Mouse (Mus musculus) layer of hippocampus, adult 9-10 months (tissue): Measurements from ENCODE around the gene Hbq1b.
"Not testable (repeated sequence)": the region's sequence is repeated elsewhere in the genome, so short reads cannot be mapped to it uniquely, and the experiment has no call there.

Experiments used
- DNase-seq: peaks from one replicate; pipeline ENCODE4 v3.0.0; 2022; ENCODE audit warnings: low spot score

Gene Hbq1b

DNA sequence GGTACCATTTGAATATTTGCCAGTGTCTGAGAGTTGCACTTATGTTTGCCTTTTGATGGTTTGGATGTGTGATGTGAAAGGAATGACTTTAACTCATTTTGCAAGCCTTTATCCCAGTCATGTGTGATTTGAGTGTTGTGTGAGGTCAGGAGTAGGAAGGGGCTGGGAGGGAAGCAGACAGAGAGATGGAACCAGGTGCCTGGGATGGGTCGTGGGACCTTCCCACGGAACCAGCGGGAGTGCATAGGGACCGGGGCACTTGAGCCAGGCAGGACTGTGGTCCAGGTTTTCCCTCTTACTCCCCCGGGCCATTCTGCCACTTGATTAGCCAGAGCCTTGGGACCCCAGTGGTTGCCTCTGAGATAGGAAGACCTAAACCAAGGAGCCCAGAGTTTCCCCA, 18.8 kb upstream of the Hbq1b start:
- no peak for DNase-seq

DNA sequence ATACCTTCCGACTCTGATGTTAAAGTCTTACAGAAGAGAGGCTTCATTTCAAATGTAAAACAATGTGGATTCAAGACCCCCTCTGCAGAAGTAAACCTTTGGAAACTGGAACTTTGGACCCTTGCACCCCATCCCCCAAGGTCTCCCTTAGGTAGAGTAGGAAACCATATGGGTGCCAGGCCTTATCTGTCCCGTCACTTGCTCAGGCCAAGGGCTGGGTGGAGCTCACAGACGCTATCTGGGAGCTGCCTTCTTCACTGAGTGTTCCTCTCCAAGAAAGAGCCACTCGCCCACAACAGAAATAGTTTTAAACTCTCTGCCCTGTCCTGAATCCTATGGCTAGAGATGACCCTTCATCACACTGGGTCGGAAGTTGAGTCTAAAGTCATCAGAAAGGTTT, 17.8 kb upstream of the Hbq1b start:
- no peak for DNase-seq

- DNase-seq, result no peak
These were observed 15.6 kb upstream of the Hbq1b start for GRCm38 (mm10) chr11:32271178-32271577.

DNA sequence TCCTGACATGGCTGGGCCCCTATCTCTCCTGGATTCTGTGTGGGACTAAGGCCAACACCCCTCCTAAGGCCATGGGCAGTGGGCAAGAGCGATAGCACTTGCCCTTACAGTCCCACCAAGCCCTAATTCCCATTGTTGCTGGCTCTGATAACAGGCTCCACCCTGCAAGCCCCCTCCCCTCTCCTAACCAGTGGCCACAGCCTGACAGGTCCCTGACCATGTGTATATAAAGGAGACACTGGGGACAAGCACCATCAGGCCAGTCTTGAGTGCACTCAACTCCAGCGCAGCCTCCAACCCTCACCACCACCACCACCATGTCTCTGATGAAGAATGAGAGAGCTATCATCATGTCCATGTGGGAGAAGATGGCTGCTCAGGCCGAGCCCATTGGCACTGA, 10.4 kb upstream of the Hbq1b start, which contains the start of gene Hba-x:
Hba-x (plus strand) TSS at position 54 of the 400 bp plus-strand sequence.
- DNase-seq, result no peak

- DNase-seq, result no peak
These were observed 8.9 kb upstream of the Hbq1b start for GRCm38 (mm10) chr11:32277736-32278457.

DNA sequence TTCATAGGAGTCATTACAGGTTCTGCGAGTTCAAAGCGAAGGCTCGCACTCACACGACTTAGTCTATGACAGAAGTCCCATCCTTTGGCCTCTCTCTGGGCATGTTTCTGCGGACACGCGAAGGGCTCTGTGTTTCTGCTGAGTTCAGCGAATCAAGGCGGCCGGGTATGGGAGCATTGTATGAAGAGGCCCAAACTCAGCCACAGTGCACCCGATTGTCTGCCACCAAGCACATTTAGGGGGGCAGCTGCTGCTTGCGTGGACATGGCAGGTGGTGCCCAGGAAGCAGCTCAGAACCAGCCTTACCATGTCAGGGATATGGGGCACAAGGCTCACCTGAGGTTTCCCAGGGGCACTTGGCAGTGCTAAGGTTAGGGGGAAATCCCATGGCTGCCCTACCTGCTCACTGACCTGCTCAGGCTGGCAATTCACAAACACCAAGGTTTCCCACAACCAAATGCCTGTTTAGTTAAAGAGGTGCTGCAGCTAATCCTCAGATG, 8.3 kb upstream of the Hbq1b start:
- DNase-seq, result no peak

DNA sequence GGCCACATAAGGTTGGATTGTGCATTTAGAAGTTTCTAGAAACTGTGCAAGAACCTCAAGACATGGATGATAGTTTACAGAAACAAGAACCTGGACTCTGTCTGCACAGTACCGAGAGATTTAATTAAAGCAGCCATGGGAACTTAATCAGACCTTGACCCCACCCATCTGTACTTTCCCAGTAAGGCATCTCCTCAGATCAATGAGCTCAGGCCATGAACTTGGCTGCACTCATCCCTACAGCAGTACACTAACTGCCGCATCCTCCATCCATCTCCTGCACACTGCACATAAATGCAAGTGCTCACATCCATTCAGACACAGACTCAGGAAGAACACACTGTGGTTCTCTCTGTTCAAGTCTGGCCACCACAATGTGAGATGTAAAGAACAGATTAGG, 6.1 kb upstream of the Hbq1b start:
- no peak for DNase-seq

- no peak for DNase-seq
These were observed 5.2 kb upstream of the Hbq1b start for GRCm38 (mm10) chr11:32281416-32282144.

DNA sequence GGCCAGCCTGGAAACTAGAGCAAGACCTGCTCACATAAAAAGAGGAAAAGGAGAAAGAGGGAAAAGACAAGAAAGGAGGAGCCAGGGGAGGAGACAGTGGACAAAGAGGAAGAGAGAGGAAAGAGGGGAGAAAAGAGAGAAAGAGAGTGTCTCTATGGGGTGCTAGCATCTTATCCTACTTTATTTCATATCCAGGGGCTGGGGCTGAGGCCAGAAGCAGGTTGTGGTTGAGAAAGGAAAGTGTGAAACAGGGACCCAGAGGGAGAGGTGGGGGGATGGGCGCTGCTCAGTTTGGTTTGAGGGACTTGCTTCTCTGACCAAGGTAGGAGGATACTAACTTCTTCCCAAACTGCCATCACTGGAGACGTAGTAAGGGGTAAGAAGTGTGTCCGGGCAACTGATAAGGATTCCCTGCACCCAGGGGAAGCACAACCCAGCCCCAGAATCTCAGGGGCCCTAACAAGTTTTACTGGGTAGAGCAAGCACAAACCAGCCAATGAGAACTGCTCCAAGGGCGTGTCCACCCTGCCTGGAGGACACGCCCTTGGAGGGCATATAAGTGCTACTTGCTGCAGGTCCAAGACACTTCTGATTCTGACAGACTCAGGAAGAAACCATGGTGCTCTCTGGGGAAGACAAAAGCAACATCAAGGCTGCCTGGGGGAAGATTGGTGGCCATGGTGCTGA, 3.5 kb upstream of the Hbq1b start, which contains the start of gene Hba-a1:
Hba-a1 (plus strand) TSS at position 421 of the 687 bp plus-strand sequence.
- not testable (repeated sequence) for DNase-seq

GRCm38 (mm10) chr11:32284582-32284981, 2.2 kb upstream of the Hbq1b start:
- DNase-seq, result not testable (repeated sequence)

DNA sequence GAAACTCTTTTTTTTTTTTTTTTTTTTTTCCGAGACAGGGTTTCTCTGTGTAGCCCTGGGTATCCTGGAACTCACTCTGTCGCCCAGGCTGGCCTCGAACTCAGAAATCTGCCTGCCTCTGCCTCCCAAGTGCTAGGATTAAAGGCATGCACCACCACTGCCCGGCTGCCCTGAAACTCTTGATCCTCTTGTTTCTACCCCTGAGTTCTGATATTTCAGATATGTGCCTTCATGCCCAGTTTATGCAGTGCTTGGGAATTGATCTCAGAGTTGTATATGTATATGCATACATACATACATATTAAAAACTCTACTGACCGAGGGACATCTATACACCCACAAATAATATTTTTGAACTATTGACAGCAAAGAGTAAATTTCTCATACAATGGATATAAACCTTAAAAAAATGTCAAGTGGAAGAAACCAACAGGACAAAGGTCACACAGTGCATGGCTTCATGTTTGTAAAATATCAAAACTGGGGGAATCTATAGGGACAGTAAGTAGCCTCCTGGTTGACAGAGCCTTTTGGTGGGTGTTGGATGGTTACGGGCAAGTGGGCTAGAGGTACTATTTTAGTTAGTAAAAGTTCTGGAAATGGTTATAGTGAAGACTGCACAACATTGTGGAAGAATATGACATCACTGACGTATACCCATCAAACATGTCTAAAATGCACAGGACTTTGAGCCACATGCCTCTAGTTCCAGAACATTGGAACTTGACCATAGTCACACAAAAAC, 1.6 kb upstream of the Hbq1b start:
- DNase-seq, result no peak

DNA sequence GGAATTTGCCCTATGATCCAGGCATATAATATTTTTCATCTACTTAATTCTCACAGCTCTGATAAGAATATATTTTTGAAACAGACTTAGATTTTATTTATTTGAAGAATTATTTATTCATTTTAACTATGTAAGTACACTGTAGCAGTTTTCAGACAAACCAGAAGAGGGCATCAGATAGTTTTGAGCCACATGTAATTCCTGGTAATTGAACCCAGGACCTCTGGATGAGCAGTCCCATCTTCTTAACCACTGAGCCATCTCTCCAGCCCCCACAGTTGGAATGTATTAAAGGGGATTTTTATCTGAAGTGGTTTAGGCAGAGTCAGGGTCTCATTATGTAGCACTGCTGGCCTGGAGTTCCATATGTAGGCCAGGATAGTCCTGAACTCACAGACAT, 878 bp upstream of the Hbq1b start:
- DNase-seq, result not testable (repeated sequence)

DNA sequence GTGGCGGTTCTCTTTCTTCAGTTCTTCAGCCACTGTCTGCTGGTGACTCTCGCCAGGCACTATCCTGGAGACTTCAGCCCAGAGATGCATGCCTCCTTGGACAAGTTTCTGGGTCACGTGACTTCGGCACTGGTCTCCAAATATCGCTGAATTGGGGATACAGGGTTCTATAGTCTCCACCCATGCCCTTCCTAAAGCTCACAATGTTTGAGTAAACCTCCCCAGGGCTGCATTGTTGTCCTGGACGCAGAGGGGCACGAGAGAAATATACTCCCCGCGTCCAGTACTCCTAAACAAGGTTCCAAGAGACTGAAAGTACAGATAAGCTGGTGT, 694 bp downstream of the Hbq1b start:
- no peak for DNase-seq

GRCm38 (mm10) chr11:32292819-32293218, 6.1 kb downstream of the Hbq1b start:
- not testable (repeated sequence) for DNase-seq

- DNase-seq, result not testable (repeated sequence)
These were observed 6.7 kb downstream of the Hbq1b start for GRCm38 (mm10) chr11:32293479-32293878.

DNA sequence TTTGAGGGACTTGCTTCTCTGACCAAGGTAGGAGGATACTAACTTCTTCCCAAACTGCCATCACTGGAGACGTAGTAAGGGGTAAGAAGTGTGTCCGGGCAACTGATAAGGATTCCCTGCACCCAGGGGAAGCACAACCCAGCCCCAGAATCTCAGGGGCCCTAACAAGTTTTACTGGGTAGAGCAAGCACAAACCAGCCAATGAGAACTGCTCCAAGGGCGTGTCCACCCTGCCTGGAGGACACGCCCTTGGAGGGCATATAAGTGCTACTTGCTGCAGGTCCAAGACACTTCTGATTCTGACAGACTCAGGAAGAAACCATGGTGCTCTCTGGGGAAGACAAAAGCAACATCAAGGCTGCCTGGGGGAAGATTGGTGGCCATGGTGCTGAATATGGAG, 9.4 kb downstream of the Hbq1b start, which contains the start of gene Hba-a2:
Hba-a2 (plus strand) TSS at position 287 of the 400 bp plus-strand sequence.
- not testable (repeated sequence) for DNase-seq

- not testable (repeated sequence) for DNase-seq
These were observed 10.7 kb downstream of the Hbq1b start for GRCm38 (mm10) chr11:32297417-32297816.

DNA sequence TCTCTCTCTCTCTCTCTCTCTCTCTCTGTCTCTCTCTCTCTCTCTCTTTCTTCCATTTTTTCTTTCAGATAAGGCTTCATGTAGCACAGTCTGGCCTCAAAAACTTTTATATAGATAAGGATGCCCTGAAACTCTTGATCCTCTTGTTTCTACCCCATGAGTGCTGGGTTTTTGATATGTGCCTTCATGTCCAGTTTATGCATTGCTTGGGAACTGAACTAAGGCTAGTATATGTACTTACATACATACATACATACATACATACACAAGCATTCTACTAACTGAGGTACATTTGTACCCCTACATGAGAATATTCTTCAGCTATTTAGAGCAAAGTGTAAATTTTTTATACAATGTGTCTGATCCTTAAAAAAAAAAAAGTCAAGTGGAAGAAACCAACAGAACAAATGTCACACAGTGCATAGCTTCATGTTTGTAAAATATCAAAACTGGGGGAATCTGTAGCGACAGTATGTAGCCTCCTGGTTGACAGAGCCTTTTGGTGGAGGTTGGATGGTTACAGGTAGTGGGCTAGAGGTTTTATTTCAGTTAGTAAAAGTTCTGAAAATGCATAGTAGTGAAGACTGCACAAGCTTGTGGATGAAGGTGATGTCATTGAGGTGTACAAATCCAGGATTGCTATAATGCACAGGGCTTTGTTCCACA, 11.2 kb downstream of the Hbq1b start:
- DNase-seq, result no peak

DNA sequence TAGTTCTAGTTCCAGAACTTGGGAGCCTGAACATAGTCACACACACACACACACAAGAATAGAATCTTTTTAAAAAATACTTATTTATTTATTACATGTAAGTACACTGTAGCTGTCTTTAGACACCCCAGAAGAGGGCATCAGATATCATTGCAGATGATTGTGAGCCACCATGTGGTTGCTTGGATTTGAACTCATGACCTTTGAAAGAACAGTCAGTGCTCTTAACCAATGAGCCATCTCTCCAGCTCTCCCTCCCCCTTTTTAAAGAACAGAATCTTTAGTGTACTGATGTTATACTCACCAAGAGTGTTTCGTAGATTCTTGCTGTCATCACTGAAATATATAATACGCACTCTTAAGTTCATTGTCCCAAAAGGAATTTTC, 11.8 kb downstream of the Hbq1b start:
- DNase-seq, result no peak

- peak; percentile 49 for DNase-seq
These were observed 13.1 kb downstream of the Hbq1b start, which contains the start of gene Hbq1a for GRCm38 (mm10) chr11:32299865-32300264. Gene Hbq1a (plus strand): TSS chr11:32300069.
